Mouse (Mus musculus) cerebellum, postnatal 10 days (tissue): ENCODE measurements around the gene Ythdf1.

ENCODE experiments used
- DNase-seq, 2 experiments: peaks; one replicate each; pipeline ENCODE4 v3.0.0; 2021; ENCODE audit warnings: mixed read lengths in 2 of 2

Ythdf1 gene

GRCm38 (mm10) chr2:180905556-180906221 is 15.1 kb downstream of the Ythdf1 start:
- no peak for DNase-seq

GRCm38 (mm10) chr2:180904435-180905208 is 16.1 kb downstream of the Ythdf1 start:
- no peak for DNase-seq

- DNase-seq: peak; percentile 65 to 74
These were observed 18.7 kb downstream of the Ythdf1 start for GRCm38 (mm10) chr2:180902086-180902485.

- no peak for DNase-seq
These were observed 22.9 kb downstream of the Ythdf1 start for GRCm38 (mm10) chr2:180897857-180898256.

GRCm38 (mm10) chr2:180896819-180897625 is 23.7 kb downstream of the Ythdf1 start:
- DNase-seq: peak in 1 of 2 experiments; percentile 26

GRCm38 (mm10) chr2:180895837-180896525 is 24.8 kb downstream of the Ythdf1 start:
- DNase-seq: peak; percentile 58 to 64

GRCm38 (mm10) chr2:180895321-180895720 is 25.4 kb downstream of the Ythdf1 start:
- peak; percentile 50 to 61 for DNase-seq

GRCm38 (mm10) chr2:180894734-180895133 is 26.0 kb downstream of the Ythdf1 start:
- peak; percentile 96 for DNase-seq

- peak; percentile 79 to 84 for DNase-seq
These were observed 26.6 kb downstream of the Ythdf1 start for GRCm38 (mm10) chr2:180894029-180894623.

- peak; percentile 80 to 81 for DNase-seq
These were observed 27.2 kb downstream of the Ythdf1 start for GRCm38 (mm10) chr2:180893537-180894028.

GRCm38 (mm10) chr2:180892841-180893521 is 27.8 kb downstream of the Ythdf1 start:
- DNase-seq: peak; percentile 98

- no peak for DNase-seq
These were observed 28.9 kb downstream of the Ythdf1 start for GRCm38 (mm10) chr2:180891835-180892323.

- peak; percentile 70 to 77 for DNase-seq
These were observed 29.5 kb downstream of the Ythdf1 start for GRCm38 (mm10) chr2:180891075-180891834.

- DNase-seq: peak; percentile 35 to 45
These were observed 30.2 kb downstream of the Ythdf1 start for GRCm38 (mm10) chr2:180890422-180891074.

- peak in 1 of 2 experiments; percentile 12 for DNase-seq
These were observed 30.8 kb downstream of the Ythdf1 start for GRCm38 (mm10) chr2:180889921-180890280.

GRCm38 (mm10) chr2:180889271-180889920 is 31.4 kb downstream of the Ythdf1 start:
- DNase-seq: peak in 1 of 2 experiments; percentile 13

GRCm38 (mm10) chr2:180885270-180885669 is 35.5 kb downstream of the Ythdf1 start:
- no peak for DNase-seq

- peak in 1 of 2 experiments; percentile 33 for DNase-seq
These were observed 39.5 kb downstream of the Ythdf1 start for GRCm38 (mm10) chr2:180881281-180881680.

GRCm38 (mm10) chr2:180879365-180880067 is 41.2 kb downstream of the Ythdf1 start:
- DNase-seq: peak; percentile 70 to 74
